Mouse (Mus musculus) cerebellum, postnatal 14 days (tissue): ENCODE data around the gene Ints11.

ENCODE experiments used
- DNase-seq, 2 experiments: peaks; one replicate each; pipeline ENCODE4 v3.0.0; 2021; ENCODE audit warnings: mixed read lengths in 2 of 2

Ints11 gene

GRCm38 (mm10) chr4:155892438-155893211, 23.3 kb downstream of the Ints11 start:
- DNase-seq: peak in 1 of 2 experiments; percentile 64

- DNase-seq: no peak
These were observed 23.9 kb downstream of the Ints11 start for GRCm38 (mm10) chr4:155893212-155893690.

GRCm38 (mm10) chr4:155894311-155894881, 25.1 kb downstream of the Ints11 start:
- peak; percentile 57 to 64 for DNase-seq

GRCm38 (mm10) chr4:155895216-155895615, 25.9 kb downstream of the Ints11 start:
- DNase-seq: peak; percentile 85 to 91

- DNase-seq: no peak
These were observed 26.5 kb downstream of the Ints11 start for GRCm38 (mm10) chr4:155895826-155896225.

GRCm38 (mm10) chr4:155896461-155896860, 27.1 kb downstream of the Ints11 start:
- DNase-seq: no peak

GRCm38 (mm10) chr4:155898318-155898717, 29.0 kb downstream of the Ints11 start:
- DNase-seq: no peak

- no peak for DNase-seq
These were observed 30.0 kb downstream of the Ints11 start for GRCm38 (mm10) chr4:155899355-155899754.

GRCm38 (mm10) chr4:155901205-155901604, 31.9 kb downstream of the Ints11 start:
- peak in 1 of 2 experiments; percentile 64 for DNase-seq

- DNase-seq: peak in 1 of 2 experiments; percentile 15
These were observed 33.9 kb downstream of the Ints11 start for GRCm38 (mm10) chr4:155903246-155903645.

GRCm38 (mm10) chr4:155904318-155905102, 35.2 kb downstream of the Ints11 start:
- peak; percentile 57 to 82 for DNase-seq

- peak; percentile 10 to 21 for DNase-seq
These were observed 36.3 kb downstream of the Ints11 start for GRCm38 (mm10) chr4:155905634-155906033.

- peak; percentile 4 to 10 for DNase-seq
These were observed 36.8 kb downstream of the Ints11 start for GRCm38 (mm10) chr4:155906125-155906524.

GRCm38 (mm10) chr4:155907003-155907402, 37.7 kb downstream of the Ints11 start:
- peak; percentile 2 to 5 for DNase-seq

- DNase-seq: peak; percentile 9 to 17
These were observed 38.9 kb downstream of the Ints11 start for GRCm38 (mm10) chr4:155908281-155908680.

GRCm38 (mm10) chr4:155908751-155909150, 39.4 kb downstream of the Ints11 start:
- peak in 1 of 2 experiments; percentile 21 for DNase-seq

GRCm38 (mm10) chr4:155932031-155932430, 62.7 kb downstream of the Ints11 start:
- DNase-seq: no peak
